Mouse (Mus musculus): Measurements from ENCODE around the gene 1700001O22Rik.
A peak's percentile ranks its signal among the peaks of the same experiment; 100 is the strongest.

1700001O22Rik gene

GRCm38 (mm10) chr2:30803604-30804003 is at the start of gene 1700001O22Rik:
TSS of gene 1700001O22Rik (minus strand) at chr2:30803661.
- DNase-seq = no peak

- DNase-seq = no peak
These were observed 49.4 kb upstream of the 1700001O22Rik start for GRCm38 (mm10) chr2:30852771-30853313.

- no peak for DNase-seq
These were observed 47.1 kb upstream of the 1700001O22Rik start for GRCm38 (mm10) chr2:30850581-30850980.

- no peak for DNase-seq
These were observed 44.7 kb upstream of the 1700001O22Rik start for GRCm38 (mm10) chr2:30848184-30848583.

- no peak for DNase-seq
These were observed 43.3 kb upstream of the 1700001O22Rik start for GRCm38 (mm10) chr2:30846723-30847122.

GRCm38 (mm10) chr2:30846236-30846635 is 42.8 kb upstream of the 1700001O22Rik start:
- DNase-seq = no peak

- no peak for DNase-seq
These were observed 42.0 kb upstream of the 1700001O22Rik start for GRCm38 (mm10) chr2:30845152-30846070.

GRCm38 (mm10) chr2:30842615-30843014 is 39.2 kb upstream of the 1700001O22Rik start:
- no peak for DNase-seq

- no peak for DNase-seq
These were observed 33.0 kb upstream of the 1700001O22Rik start for GRCm38 (mm10) chr2:30836238-30836990.

- no peak for DNase-seq
These were observed 31.0 kb upstream of the 1700001O22Rik start, which contains the start of gene Prrx2 for GRCm38 (mm10) chr2:30834373-30835022. TSS of gene Prrx2 (plus strand) at chr2:30834972.

- DNase-seq = no peak
These were observed 30.2 kb upstream of the 1700001O22Rik start for GRCm38 (mm10) chr2:30833644-30834043.

GRCm38 (mm10) chr2:30830283-30830795 is 26.9 kb upstream of the 1700001O22Rik start, which contains the start of gene Asb6:
TSS of gene Asb6 (minus strand) at chr2:30830333.
- no peak for DNase-seq

GRCm38 (mm10) chr2:30829315-30829714 is 25.9 kb upstream of the 1700001O22Rik start:
- no peak for DNase-seq

GRCm38 (mm10) chr2:30827749-30828475 is 24.5 kb upstream of the 1700001O22Rik start:
- peak; percentile 91 for DNase-seq

GRCm38 (mm10) chr2:30826825-30827748 is 23.6 kb upstream of the 1700001O22Rik start:
- peak; percentile 61 for DNase-seq

GRCm38 (mm10) chr2:30823385-30824153 is 20.1 kb upstream of the 1700001O22Rik start:
- DNase-seq = peak; percentile 74

GRCm38 (mm10) chr2:30822460-30822859 is 19.0 kb upstream of the 1700001O22Rik start:
- no peak for DNase-seq

GRCm38 (mm10) chr2:30821073-30821472 is 17.6 kb upstream of the 1700001O22Rik start:
- no peak for DNase-seq

- DNase-seq = no peak
These were observed 16.4 kb upstream of the 1700001O22Rik start for GRCm38 (mm10) chr2:30819873-30820272.

- no peak for DNase-seq
These were observed 12.9 kb upstream of the 1700001O22Rik start for GRCm38 (mm10) chr2:30816383-30816782.

Data from layer of hippocampus, adult 9-11 months (tissue).